Mouse (Mus musculus) telencephalon, adult 2 months (tissue): ENCODE data around the gene P2rx4.
A peak's percentile ranks its signal among the peaks of the same experiment; 100 is the strongest.

ENCODE experiments used
- DNase-seq: peaks from one replicate; pipeline ENCODE4 v3.0.0-alpha.2; 2011; ENCODE audit warnings: low read depth, low spot score

The P2rx4 gene

GRCm38 (mm10) chr5:122703574-122703973 is 3.8 kb upstream of the P2rx4 start:
- no peak for DNase-seq

GRCm38 (mm10) chr5:122704571-122704970 is 2.8 kb upstream of the P2rx4 start:
- DNase-seq, result no peak

GRCm38 (mm10) chr5:122705174-122705573 is 2.2 kb upstream of the P2rx4 start:
- no peak for DNase-seq

- DNase-seq, result no peak
Observed at GRCm38 (mm10) chr5:122706917-122707275, 448 bp upstream of the P2rx4 start.

GRCm38 (mm10) chr5:122708819-122709218 is 1.5 kb downstream of the P2rx4 start:
- DNase-seq, result no peak

- no peak for DNase-seq
Observed at GRCm38 (mm10) chr5:122715723-122716122, 8.4 kb downstream of the P2rx4 start.

GRCm38 (mm10) chr5:122716793-122717192 is 9.4 kb downstream of the P2rx4 start:
- DNase-seq, result no peak

- DNase-seq, result no peak
Observed at GRCm38 (mm10) chr5:122718400-122718799, 11.1 kb downstream of the P2rx4 start.

- DNase-seq, result no peak
Observed at GRCm38 (mm10) chr5:122719168-122719567, 11.8 kb downstream of the P2rx4 start.

- no peak for DNase-seq
Observed at GRCm38 (mm10) chr5:122725453-122725852, 18.1 kb downstream of the P2rx4 start.

- peak; percentile 82 for DNase-seq
Observed at GRCm38 (mm10) chr5:122726068-122726467, 18.7 kb downstream of the P2rx4 start.

- DNase-seq, result no peak
Observed at GRCm38 (mm10) chr5:122726595-122726994, 19.3 kb downstream of the P2rx4 start.

GRCm38 (mm10) chr5:122727096-122727495 is 19.8 kb downstream of the P2rx4 start:
- DNase-seq, result no peak

- no peak for DNase-seq
Observed at GRCm38 (mm10) chr5:122730776-122731175, 23.4 kb downstream of the P2rx4 start.

- DNase-seq, result no peak
Observed at GRCm38 (mm10) chr5:122731321-122731720, 24.0 kb downstream of the P2rx4 start.

- no peak for DNase-seq
Observed at GRCm38 (mm10) chr5:122731991-122732673, 24.8 kb downstream of the P2rx4 start.

- no peak for DNase-seq
Observed at GRCm38 (mm10) chr5:122733881-122734280, 26.5 kb downstream of the P2rx4 start.

- DNase-seq, result no peak
Observed at GRCm38 (mm10) chr5:122735853-122736252, 28.5 kb downstream of the P2rx4 start.

- no peak for DNase-seq
Observed at GRCm38 (mm10) chr5:122736761-122737160, 29.4 kb downstream of the P2rx4 start.

- no peak for DNase-seq
Observed at GRCm38 (mm10) chr5:122743880-122744422, 36.6 kb downstream of the P2rx4 start.

- DNase-seq, result no peak
Observed at GRCm38 (mm10) chr5:122747950-122748349, 40.6 kb downstream of the P2rx4 start.

- DNase-seq, result no peak
Observed at GRCm38 (mm10) chr5:122754477-122754876, 47.1 kb downstream of the P2rx4 start.

GRCm38 (mm10) chr5:122755620-122756019 is 48.3 kb downstream of the P2rx4 start:
- DNase-seq, result no peak

GRCm38 (mm10) chr5:122756144-122756543 is 48.8 kb downstream of the P2rx4 start:
- DNase-seq, result no peak
